In the genomic region with DNA sequence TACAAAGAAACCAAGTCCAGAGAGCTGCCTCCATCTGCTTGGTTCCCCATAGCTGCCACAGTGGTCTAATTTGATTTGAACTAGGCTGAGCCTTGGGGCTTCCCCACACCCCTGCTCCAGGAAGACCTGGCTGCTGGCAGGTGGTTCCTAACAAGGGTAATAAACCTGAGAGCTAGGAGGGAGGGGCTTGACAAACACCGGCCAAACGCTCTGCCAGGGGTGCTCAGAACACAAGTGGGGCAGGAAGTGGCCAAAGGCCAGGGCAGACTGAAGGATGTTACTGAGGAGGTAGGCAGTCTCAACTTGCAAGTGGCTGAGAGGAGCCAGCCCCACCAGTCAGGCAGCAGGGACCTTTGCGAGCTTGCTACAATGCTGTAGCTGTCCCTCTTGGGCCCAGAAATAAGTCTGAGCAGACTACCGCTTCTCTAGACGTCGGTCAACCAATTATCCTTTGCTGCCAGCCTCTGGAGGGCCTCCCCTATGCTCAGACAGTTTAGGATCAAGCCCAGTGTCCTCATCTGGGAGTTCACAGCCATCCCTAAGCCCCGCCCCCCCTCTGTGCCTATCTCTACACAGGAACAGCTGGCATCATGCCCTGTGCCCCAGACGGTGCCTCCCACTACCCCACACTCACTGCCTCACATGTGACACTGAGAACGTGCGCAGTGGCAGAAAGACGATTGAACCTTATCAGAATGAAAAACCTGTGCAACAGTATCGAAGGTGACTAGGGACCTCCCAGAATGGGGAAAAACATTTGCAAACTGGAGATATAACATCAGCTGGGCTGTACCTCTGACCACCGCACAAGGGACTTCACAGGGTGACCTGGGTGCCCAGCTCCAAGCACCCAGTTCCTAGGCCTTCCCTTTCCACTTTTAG, we compare ENCODE assay signal across 9 mouse cellular contexts. TPM values are rescaled to one million over a fixed set of nuclear protein-coding genes. Genes with fewer than 3 reads are reported as not detected.
DNase-seq lines count a peak whose midpoint lies in the region; ATAC-seq lines count a peak whose summit lies in the region.
"Had no signal": no experiment of that assay in that cellular context is flagged by ENCODE, and none has a peak within 500 bp of the region (broad histone marks: within the 10 kb centered on the region; RNA-seq: fewer than 3 reads in every experiment).

No protein-coding gene starts in this region.

- intact Hi-C loops in left cerebral cortex, postnatal 25 days (cut with DNase I) = no loop called here

- peaks cover 7% of the 10 kb centered on the region for H3K4me1 ChIP-seq in neural tube, embryonic 15.5 days

- no peak overlapping the region for H3K4me2 ChIP-seq in neural tube, embryonic 15.5 days
- H3K4me2 ChIP-seq: limb, embryonic 15.5 days had no signal

- H3K9me3 ChIP-seq in neural tube, embryonic 15.5 days (replicated peaks) = no peaks in the 10 kb centered on the region
- H3K9me3 ChIP-seq: limb, embryonic 15.5 days had no signal

- no peak overlapping the region for H3K9ac ChIP-seq in neural tube, embryonic 15.5 days (replicated peaks)
- H3K9ac ChIP-seq: limb, embryonic 15.5 days had no signal

- no peaks in the 10 kb centered on the region for H3K27me3 ChIP-seq in neural tube, embryonic 15.5 days (replicated peaks)
- H3K27me3 ChIP-seq: limb, embryonic 15.5 days had no signal

- H3K36me3 ChIP-seq in neural tube, embryonic 15.5 days = no peaks in the 10 kb centered on the region
- H3K36me3 ChIP-seq: limb, embryonic 15.5 days had no signal

- peak; percentile 85 for ATAC-seq in erythroid progenitor cell, adult 5-6 weeks (replicated peaks; ENCODE audit: low FRiP score, poor library complexity, severe bottlenecking)
- peak; percentile 91 for ATAC-seq in megakaryocyte progenitor cell, adult 5-6 weeks (replicated peaks; ENCODE audit: poor library complexity)
- ATAC-seq in neural tube, embryonic 15.5 days (ENCODE audit: low FRiP score) = no peak

- H3K4me3 ChIP-seq in neural tube, embryonic 15.5 days (replicated peaks) = no peak overlapping the region
- H3K4me3 ChIP-seq: limb, embryonic 15.5 days had no signal

- DNase-seq in ovary, postnatal 36 days (ENCODE audit: low spot score) = peak; percentile 75
- no peak for DNase-seq in ovary, postnatal 14 days (ENCODE audit: low spot score)
- DNase-seq in layer of hippocampus, postnatal 10 days (ENCODE audit: low spot score in 2 of 2) = peak; percentile 61 to 64
- DNase-seq in thymus, postnatal 25 days = peak; percentile 42
- no peak for DNase-seq in left cerebral cortex, postnatal 25 days (ENCODE audit: low spot score in 2 of 2)

- no peak overlapping the region for H3K27ac ChIP-seq in neural tube, embryonic 15.5 days (replicated peaks)
- H3K27ac ChIP-seq: limb, embryonic 15.5 days had no signal

- 54% methylated on average over 13 of the region's 13 CpGs for WGBS in neural tube, embryonic 15.5 days

RNA-seq across cellular contexts. Expression of a gene that starts 11.6 kb away (rescaled TPM):
- 6.1 and 7.1 TPM in 2 replicates for total RNA-seq in erythroid progenitor cell, adult 5-6 weeks (2015; ENCODE audit: low replicate concordance)
- total RNA-seq in erythroid progenitor cell, adult 5-6 weeks (2017; ENCODE audit: low replicate concordance) = 0.98 and 7.4 TPM in 2 replicates
- total RNA-seq in layer of hippocampus, postnatal 10 days (2021) = 1 to 10 TPM; 4.2 to 5.6 TPM
- 0.91 and 0.93 TPM in 2 replicates for total RNA-seq in megakaryocyte progenitor cell, adult 5-6 weeks (2015)
- 0.54 and 0.74 TPM in 2 replicates for total RNA-seq in megakaryocyte progenitor cell, adult 5-6 weeks (2017)
- 2.3 and 3.1 TPM in 2 replicates for polyA plus RNA-seq in neural tube, embryonic 15.5 days (2015; fragmentation: Nextera tagmentation; extraction: Ambion mirVana)
- 1 to 10 TPM; 2.3 to 3.0 TPM for total RNA-seq in left cerebral cortex, postnatal 25 days (2021)

Comparison
In these comparisons a context has a peak if more than half of its experiments do, and no peak if none do; other contexts are left out.
1. DNase-seq: peak in ovary, postnatal 36 days (single experiment), layer of hippocampus, postnatal 10 days (2 of 2) and thymus, postnatal 25 days (single experiment); none in ovary, postnatal 14 days (single experiment) and left cerebral cortex, postnatal 25 days (0 of 2).